Mouse (Mus musculus) ovary, postnatal 14 days (tissue): ENCODE data around the gene Becn1.
A peak's percentile ranks its signal among the peaks of the same experiment; 100 is the strongest.

Source experiments
- DNase-seq: peaks from one replicate; pipeline ENCODE4 v3.0.0; 2022; ENCODE audit warnings: low spot score

Becn1 gene

DNA sequence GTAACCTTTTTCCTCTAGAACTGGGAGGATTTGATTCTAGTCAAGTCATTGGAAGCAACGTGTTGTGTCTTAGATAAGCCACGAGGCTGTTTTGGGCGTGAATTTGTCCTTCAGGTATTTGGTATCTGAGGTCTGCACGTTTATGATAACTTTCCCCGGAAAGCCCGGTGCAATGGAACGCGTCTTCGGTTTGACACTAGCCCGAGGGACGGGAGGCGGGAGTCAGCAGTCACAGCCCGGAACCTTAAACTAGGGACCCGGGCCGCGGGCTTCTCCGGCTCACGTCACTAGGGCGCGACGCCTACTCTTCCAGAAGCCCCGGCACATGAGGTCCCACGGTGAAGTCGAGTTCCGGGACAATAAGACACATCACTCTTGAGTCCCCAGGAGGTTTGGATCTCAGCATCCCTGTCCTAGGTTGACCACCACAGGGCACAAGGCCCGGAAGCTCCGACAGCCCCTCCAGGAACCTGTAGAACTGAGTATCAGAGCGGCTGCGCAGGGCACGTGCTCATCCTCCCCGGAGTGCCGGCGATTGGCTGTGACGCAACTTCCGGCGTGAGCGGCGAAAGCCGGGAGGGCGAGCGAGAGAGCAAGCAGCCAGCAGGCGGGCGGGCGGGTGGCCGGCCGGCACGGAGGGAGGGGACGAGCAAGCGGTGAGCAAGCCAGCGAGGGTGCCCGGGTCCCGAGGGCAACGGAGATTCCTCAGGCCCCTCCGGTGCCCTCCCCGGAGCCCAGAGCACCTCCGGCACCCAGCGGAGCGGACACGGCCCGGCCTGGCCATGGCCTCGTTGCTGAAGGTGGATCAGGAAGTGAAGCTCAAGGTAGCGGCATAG lies 13.8 kb upstream of the Becn1 start, which contains the start of gene Psme3:
Psme3 (plus strand) TSS at position 549 of the 836 bp plus-strand sequence.
- peak; percentile 85 for DNase-seq

DNA sequence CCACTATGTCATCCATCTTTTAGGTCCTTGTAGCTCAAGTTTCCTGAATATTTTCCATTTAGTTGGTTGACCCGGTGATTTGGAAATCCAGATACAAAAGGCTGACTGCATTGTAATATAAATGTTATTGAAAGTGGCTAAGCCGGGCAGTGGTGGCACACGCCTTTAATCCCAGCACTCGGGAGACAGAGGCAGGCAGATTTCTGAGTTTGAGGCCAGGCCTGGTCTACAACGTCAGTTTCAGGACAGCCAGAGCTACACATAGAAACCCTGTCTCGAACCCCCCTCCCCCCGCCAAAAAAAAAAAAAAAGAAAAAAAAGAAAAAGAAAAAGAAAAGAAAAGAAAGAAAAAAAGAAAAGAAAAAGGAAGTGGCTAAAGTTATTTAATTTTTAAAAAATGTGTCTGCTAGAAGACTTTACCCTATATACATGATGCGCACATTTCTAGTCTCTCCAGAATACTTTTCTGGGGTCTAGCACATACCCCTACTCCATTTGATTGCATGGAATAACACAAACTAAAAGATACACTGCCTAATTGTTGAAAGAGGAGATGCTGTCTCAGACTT lies 13.1 kb upstream of the Becn1 start:
- no peak for DNase-seq

DNA sequence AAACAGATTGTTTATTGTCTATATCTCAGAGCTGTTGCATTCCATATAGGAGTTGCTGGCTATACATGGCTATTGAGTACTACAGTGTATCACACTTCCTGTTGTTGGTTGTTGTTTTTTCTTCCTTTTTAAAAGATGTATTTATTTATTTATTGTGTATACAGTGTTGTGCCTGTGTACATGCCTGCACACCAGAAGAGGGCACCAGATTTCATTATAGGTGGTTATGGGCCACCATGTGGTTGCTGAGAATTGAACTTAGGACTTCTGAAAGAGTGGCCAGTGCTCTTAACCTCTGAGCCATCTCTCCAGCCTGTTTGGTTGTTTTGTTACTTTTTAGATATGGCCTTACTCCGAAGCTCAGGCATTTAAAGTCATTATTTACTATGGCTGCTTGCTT lies 12.5 kb upstream of the Becn1 start:
- no peak for DNase-seq

DNA sequence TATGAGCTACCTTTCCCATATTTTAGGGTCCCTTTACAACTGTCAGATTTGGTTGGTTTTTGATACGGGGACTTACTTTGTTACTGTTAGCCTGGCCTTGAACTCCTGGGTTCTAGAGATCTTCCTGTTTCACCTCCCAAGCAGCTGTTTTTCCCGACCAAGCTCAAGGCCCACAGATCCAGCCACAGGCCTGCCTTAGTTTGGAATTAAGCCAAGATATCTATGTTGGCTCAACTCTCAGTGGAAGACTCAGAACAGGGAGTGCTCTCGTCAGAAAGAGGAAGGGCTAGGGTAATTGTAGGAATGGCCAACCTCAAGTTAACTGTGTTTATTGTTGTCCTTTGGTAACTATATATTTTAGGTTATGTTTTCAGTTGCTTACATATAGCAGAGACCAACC lies 10.1 kb upstream of the Becn1 start:
- DNase-seq, result no peak

DNA sequence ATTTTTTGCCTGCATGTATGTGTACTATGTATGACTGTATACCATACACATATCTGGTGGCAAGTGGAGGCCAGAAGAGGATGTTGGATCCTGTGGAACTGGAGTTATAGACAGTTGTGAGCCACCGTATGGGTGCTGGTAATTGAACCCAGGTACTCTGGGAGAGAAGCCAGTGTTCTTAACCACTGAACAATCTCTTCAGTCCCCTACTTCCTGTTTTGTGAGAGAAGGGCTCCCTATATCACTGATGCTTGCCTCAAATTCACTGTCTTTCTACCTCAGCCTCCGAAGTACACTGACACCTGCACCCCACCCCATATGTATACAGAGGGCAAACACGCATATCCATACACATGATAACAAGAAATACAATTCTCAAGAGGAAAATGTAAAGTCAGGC lies 9.0 kb upstream of the Becn1 start:
- no peak for DNase-seq

DNA sequence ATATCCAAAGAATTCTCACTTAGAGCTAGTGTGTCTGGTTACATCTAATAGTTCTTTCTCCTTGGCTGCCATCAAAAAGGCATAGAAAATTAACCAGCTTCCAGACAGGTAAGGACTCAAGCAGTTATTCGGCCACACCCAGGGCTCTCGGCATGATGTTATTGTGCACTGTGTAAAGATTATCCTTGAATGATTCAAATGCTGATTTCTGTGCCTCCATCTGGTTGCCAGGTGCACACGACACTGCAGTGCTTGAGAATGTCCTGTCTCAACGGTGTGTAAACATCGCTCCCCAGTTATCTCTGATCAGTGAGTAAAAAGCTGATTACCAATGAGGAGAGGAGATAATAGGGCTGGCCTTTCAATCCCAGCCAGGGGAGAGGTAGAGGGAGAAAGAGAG lies 5.7 kb upstream of the Becn1 start:
- DNase-seq, result no peak

DNA sequence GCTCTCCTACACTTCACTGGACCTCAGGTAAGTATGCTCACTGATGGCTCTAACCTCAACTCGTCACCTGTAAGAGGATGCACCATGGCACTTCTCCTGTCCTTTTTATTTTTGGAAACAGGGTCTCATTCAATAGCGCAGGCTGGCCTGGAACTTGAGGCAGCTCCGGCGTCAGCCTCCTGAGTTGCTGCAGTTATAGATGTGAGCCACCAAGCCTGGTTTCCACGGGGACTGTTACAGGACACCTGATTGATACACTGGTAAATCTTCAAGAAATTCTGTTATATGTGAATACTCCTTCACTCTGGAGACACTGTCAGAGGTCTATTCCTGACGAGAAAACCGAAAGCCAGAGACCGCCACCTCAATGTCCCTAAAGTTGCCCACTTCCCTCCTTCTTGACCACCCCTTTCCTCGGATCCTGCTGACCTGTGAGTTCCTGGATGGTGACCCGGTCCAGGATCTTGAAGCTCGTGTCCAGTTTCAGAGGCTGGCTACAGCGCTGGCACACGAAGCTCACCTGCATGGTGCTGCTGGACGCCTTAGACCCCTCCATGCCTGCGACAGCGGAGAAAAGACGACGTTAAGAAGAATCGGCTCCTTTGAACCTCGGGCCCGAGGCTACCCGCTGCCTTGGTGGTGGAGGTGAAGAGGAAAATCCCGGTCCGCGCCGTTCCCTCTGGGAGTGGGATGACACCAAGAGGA lies 635 bp downstream of the Becn1 start:
- no peak for DNase-seq

DNA sequence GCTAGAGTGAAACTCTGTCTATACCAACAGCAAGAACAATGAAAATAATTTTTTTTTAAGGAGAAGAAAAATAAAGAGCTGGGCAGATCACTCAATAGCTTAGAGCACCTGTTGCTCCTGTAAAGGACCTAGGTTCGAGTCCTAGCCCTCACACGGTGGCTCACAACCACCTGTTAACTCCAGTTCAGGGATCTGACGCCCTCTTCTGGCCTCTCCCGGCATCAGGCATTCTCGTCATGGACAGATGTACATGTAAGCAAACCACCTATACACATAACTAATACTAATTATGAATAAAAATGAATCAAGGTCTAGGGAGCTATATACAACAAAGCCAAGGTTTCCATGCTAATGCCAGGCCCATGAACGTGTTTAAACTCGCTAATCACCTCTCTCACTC lies 1.2 kb downstream of the Becn1 start:
- no peak for DNase-seq

DNA sequence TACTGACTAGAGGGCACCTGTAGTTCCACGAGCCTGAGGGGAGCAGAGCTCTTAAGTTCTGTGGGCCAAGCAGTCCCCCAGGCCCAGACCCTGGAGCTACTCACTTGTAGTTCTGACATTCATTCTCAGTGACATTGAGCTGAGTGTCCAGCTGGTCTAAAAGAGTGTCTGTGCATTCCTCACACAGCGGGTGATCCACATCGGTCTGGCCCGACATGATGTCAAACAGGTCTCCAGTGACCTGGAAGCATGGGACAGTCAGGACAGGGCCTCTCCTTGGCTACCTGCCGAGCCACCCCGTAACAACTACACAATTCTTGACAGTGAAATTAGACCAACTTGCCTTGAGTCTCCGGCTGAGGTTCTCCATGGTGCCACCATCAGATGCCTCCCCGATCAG lies 6.9 kb downstream of the Becn1 start:
- DNase-seq, result no peak

DNA sequence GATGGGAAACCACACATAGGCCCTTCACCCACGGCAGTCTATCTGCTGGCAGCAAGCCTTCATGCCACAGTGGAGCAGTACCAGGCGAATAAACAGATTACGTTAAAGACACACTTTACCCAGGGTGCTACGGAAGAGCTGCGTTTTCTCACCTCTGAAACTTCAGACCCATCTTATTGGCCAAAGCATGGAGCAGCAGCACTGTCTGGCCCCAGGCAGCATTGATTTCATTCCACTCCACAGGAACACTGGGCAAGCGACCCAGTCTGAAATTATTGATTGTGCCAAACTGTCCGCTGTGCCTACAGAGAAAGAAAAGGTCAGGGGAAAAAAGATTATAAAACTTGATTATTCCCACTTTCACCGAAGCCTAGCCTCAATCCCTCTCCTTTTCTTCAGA lies 10.9 kb downstream of the Becn1 start:
- no peak for DNase-seq

DNA sequence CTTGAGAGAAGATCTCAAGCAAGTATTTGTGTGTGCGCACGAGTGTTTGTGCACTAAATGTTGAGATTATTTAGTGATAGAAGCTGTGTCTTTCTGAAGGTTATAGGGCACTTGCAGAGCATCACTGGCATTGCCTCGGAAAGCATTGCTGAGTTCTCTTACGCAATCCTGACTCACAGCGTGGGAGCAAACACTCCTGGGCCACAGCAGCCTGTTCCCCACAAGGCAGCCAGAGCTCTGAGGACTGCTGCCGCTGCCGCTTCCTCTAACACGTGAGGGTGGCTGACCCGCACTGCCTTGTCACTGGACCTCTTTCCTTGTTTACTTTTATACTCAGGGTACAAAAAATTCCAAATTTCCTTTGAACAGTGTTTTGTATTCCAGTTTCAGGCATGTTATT lies 14.8 kb downstream of the Becn1 start:
- DNase-seq, result no peak

DNA sequence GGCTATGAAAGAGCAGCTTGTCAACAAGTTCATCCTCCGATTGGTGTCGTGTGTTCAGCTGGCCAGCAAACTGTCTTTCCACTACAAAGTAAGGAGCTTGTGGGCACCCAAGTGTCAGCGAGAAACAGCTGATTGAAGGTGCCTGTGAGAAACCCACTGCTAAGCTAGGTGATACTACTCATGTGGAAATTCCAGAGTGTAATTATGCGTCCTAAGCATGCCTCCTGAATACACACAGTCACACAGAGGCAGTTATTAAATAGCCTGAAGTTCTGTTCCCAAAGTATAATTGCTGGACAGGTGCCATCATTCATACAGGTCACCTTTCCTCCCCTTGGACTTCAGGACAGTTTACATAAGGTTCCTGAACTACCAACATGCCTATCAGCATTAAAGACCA lies 18.3 kb downstream of the Becn1 start:
- no peak for DNase-seq

DNA sequence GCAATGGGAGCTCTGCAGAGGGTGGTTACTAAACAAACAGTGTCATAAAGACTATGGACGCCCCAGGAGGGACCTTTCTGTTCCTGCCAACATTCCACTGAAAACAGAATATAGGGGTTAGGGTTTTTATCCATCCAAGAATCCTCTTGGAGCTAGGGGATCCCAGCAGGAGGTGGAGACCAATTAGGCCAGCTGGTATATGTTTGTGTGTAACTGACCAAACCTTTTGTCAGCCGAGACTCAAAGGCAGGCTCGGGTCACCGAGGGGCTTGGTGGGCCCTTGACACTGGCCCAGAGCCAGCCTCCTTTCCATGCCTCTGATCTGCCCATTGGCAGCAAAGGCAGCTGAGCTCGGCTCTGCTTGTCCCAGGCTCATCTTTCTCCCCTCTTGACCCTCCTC lies 19.2 kb downstream of the Becn1 start:
- DNase-seq, result no peak

DNA sequence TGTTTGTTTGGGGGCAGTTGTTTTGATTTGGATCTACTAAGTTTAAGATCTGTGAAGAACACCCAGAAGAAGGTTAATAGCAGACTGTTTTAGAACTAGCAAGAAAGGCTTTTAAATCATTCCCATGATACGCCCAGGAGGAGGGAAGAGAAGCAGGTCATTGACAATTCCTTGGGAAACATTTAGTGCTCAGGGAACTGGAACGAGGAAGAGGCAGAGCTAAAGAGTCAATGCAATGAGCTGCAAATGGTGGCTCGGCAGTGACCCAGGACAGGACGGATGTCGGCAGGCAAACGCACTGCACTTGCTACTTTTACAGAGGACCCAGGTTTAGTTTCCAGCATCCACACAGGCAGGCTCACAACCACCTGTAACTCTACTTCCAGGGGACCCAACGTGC lies 21.2 kb downstream of the Becn1 start:
- no peak for DNase-seq

DNA sequence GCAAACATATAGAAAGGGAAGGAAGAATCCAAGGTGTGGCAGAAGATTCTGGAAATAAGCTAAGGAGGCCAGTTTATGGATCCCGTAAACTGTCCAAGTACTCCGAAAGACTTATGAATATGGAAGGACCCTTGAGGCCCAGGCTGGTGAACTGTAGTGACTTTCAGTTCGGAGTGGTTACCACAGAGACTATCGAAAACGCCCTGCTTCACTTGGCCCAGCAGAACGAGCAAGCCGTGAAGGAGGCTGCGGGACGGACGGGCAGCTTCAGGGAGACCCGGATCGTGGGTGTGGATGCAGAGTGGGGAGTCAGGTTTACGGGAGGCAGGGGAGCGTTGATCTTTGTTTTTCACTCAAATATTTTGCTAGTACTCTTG lies 22.9 kb downstream of the Becn1 start:
- DNase-seq, result no peak

DNA sequence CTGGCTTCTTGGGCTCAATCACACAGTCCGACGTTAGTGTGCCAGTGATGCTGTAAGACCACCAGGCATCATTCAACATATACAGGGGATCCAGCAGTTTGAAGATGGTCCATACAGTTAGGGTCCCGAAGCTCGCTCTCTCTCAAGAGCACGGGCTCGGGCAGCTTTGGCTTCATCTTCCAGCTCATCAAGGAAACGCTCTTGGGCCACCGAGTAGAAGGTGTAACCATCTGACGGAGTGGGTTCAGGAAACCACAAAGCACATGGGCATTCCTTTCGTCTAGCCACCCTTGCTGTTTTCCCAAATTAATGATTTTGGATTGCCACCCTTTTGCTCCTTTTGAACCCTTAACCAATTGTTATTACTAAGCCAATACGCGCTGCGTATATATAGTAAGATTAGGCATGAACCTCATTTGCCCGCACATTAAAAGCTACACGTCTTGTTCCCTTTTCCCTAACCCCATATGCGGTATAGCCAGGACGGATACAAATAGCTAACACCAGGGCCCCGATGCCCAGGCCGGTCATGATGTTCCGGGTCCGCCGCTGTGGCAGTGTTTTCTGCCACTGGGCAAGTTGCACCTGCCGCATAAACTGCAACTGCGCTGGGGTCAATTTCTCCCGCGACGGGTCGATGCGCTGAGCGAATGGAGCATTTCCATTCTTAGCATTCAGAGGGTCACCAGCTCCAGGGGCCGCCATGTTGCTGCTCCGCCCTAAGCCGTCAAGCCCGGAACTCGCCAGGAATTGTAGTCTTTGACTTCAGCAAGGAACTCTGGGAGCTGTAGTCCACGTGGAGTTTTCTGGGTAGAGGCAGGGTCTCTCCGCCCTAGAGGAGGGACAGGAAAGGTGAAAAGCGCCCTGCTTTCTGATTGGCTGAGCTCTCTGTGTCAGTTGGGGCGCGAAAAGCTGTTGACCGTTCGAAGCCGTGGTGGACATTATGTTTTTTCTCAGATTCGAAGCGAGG lies 23.6 kb downstream of the Becn1 start, which contains the start of the genes Cntd1 and Coa3:
Cntd1 (plus strand) TSS at position 790 of the 970 bp plus-strand sequence.
Coa3 (minus strand) TSS at position 892 of the 970 bp plus-strand sequence.
- peak; percentile 63 for DNase-seq

DNA sequence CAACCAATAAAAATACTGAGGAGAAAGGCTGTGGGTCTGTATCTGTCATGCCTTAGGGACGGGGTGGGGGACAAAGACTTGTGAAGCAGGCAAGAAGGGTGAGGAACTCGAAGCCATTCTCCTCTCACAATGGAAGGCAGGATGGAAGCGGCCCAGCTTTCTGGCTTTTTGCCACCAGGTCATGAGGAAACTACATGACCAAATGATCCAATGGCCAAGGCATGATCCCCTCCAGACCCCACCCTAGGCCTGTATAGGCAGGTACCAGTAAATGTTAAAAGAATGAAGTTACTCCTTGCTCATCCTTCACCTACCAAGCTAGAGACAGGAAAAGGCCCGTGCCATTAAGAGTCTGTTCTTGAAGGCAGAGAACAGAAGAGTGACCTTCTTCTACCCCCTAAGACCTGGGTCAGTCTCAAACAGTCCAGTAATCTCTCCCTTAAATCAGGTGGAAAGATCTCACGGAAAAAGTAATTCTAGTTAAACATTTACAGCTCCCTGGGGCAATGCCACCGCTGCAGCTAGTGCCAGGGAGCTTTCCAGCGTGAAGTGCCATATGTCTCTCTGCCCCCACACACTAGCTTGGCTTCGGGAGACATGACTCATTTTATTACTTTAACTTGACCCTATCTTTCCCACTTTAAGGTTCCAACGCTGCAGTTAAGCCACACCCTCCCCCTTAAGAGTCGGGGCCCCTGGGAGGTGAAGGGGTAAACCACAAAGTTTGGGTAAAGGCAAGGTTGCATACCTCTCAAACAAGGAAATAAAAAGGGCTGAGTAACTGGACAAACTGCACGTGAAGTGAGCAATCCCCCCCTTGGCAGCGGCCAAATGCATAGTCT lies 24.5 kb downstream of the Becn1 start:
- DNase-seq, result no peak

DNA sequence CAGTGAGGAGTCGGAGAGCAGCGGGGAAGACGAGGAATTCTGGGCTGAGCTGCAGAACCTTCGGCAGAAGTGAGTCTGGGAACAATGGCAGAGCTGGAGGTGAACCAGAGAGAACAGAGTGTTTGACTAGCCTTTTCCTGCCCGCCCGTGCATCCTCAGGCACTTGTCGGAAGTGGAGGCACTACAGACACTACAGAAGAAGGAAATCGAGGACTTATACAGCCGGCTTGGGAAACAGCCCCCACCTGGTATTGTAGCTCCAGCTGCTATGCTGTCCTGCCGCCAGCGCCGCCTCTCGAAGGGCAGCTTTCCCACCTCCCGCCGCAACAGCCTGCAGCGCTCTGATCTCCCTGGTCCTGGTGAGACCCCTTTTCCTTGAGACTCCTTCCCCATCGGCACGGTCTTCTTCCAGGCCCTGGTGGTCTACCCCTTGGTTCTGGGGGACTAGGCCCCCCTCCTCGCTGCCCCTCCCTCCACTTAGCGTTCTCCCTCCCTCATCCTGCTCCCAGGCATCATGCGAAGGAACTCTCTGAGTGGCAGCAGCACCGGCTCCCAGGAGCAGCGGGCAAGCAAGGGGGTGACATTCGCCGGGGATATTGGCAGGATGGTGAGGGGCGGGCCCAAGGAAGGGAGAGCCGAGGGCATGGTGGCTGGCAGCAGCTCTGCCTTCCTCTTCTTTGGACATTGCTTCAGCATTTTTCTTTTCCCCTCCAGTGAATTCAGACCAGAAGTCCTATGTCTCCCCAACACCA lies 25.6 kb downstream of the Becn1 start:
- no peak for DNase-seq

DNA sequence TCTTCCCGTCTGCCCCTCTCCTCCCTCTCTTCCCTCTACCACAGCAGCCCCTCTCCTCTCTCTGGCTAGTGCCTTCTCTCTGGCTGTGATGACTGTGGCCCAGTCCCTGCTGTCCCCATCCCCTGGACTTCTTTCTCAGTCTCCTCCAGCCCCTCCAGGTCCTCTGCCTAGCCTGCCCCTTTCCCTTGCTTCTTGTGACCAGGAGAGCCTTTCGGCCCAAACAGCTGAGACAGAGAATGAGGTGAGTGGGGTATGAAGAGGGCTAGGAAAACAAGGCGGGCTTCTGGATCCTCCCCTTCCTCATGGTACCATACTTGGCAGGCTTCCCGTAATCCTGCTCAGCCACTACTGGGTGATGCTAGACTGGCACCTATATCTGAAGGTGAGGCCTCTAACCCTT lies 26.8 kb downstream of the Becn1 start:
- DNase-seq, result no peak

DNA sequence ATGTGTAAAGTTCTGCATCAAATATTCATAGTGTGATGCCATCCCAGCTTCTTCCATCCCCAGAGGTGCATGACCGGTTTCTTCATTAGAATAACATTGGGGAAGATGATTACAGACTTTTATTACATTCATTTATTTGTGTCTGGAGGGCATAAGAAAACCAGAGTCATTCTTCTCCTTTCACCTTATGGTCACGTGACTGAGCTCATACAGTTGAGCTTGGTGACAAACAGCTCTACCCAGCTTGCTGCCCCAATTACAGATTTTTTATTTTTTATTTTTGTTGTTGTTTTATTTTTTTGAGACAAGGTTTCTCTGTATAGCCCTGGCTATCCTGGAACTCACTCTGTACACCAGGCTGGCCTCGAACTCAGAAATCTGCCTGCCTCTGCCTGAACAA lies 29.6 kb downstream of the Becn1 start:
- no peak for DNase-seq
